Comparison of ENCODE assay signal across 8 mouse cellular contexts in the genomic region with DNA sequence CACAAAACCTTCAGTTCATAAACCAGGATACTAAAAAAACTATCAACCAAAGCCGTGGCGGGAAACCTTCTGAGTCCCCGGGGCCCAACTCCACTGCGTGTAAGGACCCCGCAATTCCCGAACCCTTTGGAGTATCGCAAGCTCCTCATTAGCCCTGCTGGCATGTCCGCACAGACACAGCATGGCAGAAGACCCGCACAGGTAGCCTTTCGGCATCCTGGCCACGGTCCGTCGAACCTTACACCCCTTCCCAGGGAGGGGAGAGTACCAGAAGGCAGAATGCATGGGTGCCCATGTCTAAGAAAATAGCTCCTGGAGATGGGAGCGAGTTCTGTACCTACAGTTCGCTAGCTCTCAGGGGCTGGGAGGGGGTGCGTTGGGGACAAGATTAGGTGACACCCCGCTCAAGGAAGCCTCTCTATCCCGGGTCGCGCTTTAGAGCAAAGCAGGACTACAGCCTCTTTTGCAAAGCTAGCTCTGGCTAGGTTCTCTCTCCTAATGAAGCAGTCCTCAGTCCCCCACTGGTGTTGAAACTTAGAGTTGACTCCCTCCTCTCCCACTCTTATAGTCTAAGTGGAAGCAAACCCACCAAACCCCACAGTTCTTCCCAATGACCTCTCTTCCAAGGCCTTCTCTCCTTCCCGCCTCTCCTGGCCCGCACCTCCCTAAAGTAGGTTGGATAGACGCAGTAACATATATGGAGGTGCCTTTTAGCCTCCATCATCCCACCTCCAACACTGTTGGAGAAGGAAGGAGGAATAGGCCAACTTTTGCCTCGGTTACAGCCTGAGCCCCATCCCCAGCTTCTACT. TPM values are rescaled to one million over a fixed set of nuclear protein-coding genes. Genes with fewer than 3 reads are reported as not detected.
DNase-seq lines count a peak whose midpoint lies in the region; ATAC-seq and TF ChIP-seq lines count a peak whose summit lies in the region.

No protein-coding gene starts in this region.

- H3K4me2 ChIP-seq in embryonic facial prominence, embryonic 13.5 days, result peak overlapping the region; percentile 74
- peak overlapping the region; percentile 73 for H3K4me2 ChIP-seq in intestine, embryonic 14.5 days (ENCODE audit: low read length)
- H3K4me2 ChIP-seq in midbrain, embryonic 15.5 days, result peak overlapping the region; percentile 43

- no peaks in the 10 kb centered on the region for H3K9me3 ChIP-seq in embryonic facial prominence, embryonic 13.5 days
- H3K9me3 ChIP-seq in intestine, embryonic 14.5 days (ENCODE audit: control insufficient read depth, low read length), result no peaks in the 10 kb centered on the region
- H3K9me3 ChIP-seq in midbrain, embryonic 15.5 days, result no peaks in the 10 kb centered on the region

- WGBS in kidney, adult 2 months, result 28% methylated on average over 24 of the region's 24 CpGs
- 3% methylated on average over 24 of the region's 24 CpGs for WGBS in embryonic facial prominence, embryonic 13.5 days
- 5% methylated on average over 24 of the region's 24 CpGs for WGBS in intestine, embryonic 14.5 days
- WGBS in midbrain, embryonic 15.5 days, result 6% methylated on average over 24 of the region's 24 CpGs

- no peaks in the 10 kb centered on the region; the same call in 1 of the 2 replicates for H3K36me3 ChIP-seq in kidney, adult 2 months (ENCODE audit: control insufficient read depth, insufficient read depth, low read length)
- H3K36me3 ChIP-seq in embryonic facial prominence, embryonic 13.5 days, result no peaks in the 10 kb centered on the region
- no peaks in the 10 kb centered on the region for H3K36me3 ChIP-seq in intestine, embryonic 14.5 days (ENCODE audit: control insufficient read depth, insufficient read depth, low read length)
- H3K36me3 ChIP-seq in midbrain, embryonic 15.5 days (replicated peaks), result no peaks in the 10 kb centered on the region

- ATAC-seq in embryonic facial prominence, embryonic 13.5 days (ENCODE audit: insufficient number of reproducible peaks, insufficient read depth, low FRiP score, low TSS enrichment, low read depth), result no peak
- ATAC-seq in intestine, embryonic 14.5 days (replicated peaks; ENCODE audit: low FRiP score, low TSS enrichment, low read depth), result no peak
- no peak for ATAC-seq in midbrain, embryonic 15.5 days (replicated peaks)

- no peaks in the 10 kb centered on the region for H3K27me3 ChIP-seq in kidney, adult 2 months (replicated peaks; ENCODE audit: control insufficient read depth, insufficient read depth, low read length)
- H3K27me3 ChIP-seq in embryonic facial prominence, embryonic 13.5 days, result peaks cover 15% of the 10 kb centered on the region
- peaks cover 25% of the 10 kb centered on the region for H3K27me3 ChIP-seq in intestine, embryonic 14.5 days (replicated peaks; ENCODE audit: control insufficient read depth, insufficient read depth, low read length)
- peaks cover 69% of the 10 kb centered on the region for H3K27me3 ChIP-seq in midbrain, embryonic 15.5 days (replicated peaks)

- H3K4me1 ChIP-seq in kidney, adult 2 months (ENCODE audit: control insufficient read depth, insufficient read depth, low read length), result peaks cover 3% of the 10 kb centered on the region
- peaks cover 24% of the 10 kb centered on the region for H3K4me1 ChIP-seq in embryonic facial prominence, embryonic 13.5 days
- no peaks in the 10 kb centered on the region for H3K4me1 ChIP-seq in intestine, embryonic 14.5 days (replicated peaks; ENCODE audit: control insufficient read depth, insufficient read depth, low read length)
- H3K4me1 ChIP-seq in midbrain, embryonic 15.5 days, result peaks cover 52% of the 10 kb centered on the region

- H3K9ac ChIP-seq in embryonic facial prominence, embryonic 13.5 days, result peak overlapping the region; percentile 86
- H3K9ac ChIP-seq in intestine, embryonic 14.5 days (ENCODE audit: low read length), result peak overlapping the region; percentile 86
- H3K9ac ChIP-seq in midbrain, embryonic 15.5 days, result no peak overlapping the region

- no peak for TF ChIP-seq CTCF in kidney, adult 2 months (conservative IDR thresholded peaks at IDR 0.05; ENCODE audit: insufficient read depth, insufficient read length, low read depth, low read length)

- peak overlapping the region; percentile 51 for H3K27ac ChIP-seq in kidney, adult 2 months (ENCODE audit: insufficient read depth, low read depth, low read length)
- peak overlapping the region; percentile 96 for H3K27ac ChIP-seq in embryonic facial prominence, embryonic 13.5 days
- H3K27ac ChIP-seq in intestine, embryonic 14.5 days (ENCODE audit: low read depth), result peak overlapping the region; percentile 91
- H3K27ac ChIP-seq in midbrain, embryonic 15.5 days, result no peak overlapping the region

- no peak for TF ChIP-seq POLR2A in kidney, adult 2 months (IDR thresholded peaks at IDR 0.05; ENCODE audit: low read depth, low read length)

- DNase-seq in kidney, adult 2 months, result no peak
- no peak for DNase-seq in kidney, postnatal 25 days
- DNase-seq in intestine, embryonic 14.5 days (ENCODE audit: low spot score), result peak; percentile 67
- DNase-seq in frontal cortex, postnatal 10 days (ENCODE audit: low spot score in 2 of 2), result no peak
- no peak for DNase-seq in thymus, postnatal 10 days (ENCODE audit: low spot score in 2 of 2)
- no peak for DNase-seq in right cerebral cortex, postnatal 25 days

- peak overlapping the region; percentile 51 for H3K4me3 ChIP-seq in kidney, adult 2 months (ENCODE audit: insufficient read depth, low read depth, low read length)
- H3K4me3 ChIP-seq in embryonic facial prominence, embryonic 13.5 days, result peak overlapping the region; percentile 63
- H3K4me3 ChIP-seq in intestine, embryonic 14.5 days (ENCODE audit: low read depth, low read length), result peak overlapping the region; percentile 60
- peak overlapping the region; percentile 20 for H3K4me3 ChIP-seq in midbrain, embryonic 15.5 days

RNA-seq across cellular contexts. Expression of a gene that starts 0.8 kb away (rescaled TPM):
- polyA plus RNA-seq in kidney, adult 2 months (2012; rRNA removed), result 134 and 149 TPM in 2 replicates
- 74.9 and 82.5 TPM in 2 replicates for polyA plus RNA-seq in embryonic facial prominence, embryonic 13.5 days (2015; fragmentation: Nextera tagmentation; extraction: Ambion mirVana)
- polyA plus RNA-seq in intestine, embryonic 14.5 days (2014; fragmentation: Nextera tagmentation; extraction: Ambion mirVana), result 62.9 and 71.5 TPM in 2 replicates
- polyA plus RNA-seq in midbrain, embryonic 15.5 days (2015; fragmentation: Nextera tagmentation; extraction: Ambion mirVana), result 7.6 and 8.5 TPM in 2 replicates

RNA-seq across cellular contexts. Expression of a gene that starts 10.4 kb away (rescaled TPM):
- polyA plus RNA-seq in kidney, adult 2 months (2012; rRNA removed), result 34.5 and 40.3 TPM in 2 replicates
- 0.41 and 0.65 TPM in 2 replicates for polyA plus RNA-seq in embryonic facial prominence, embryonic 13.5 days (2015; fragmentation: Nextera tagmentation; extraction: Ambion mirVana)
- polyA plus RNA-seq in intestine, embryonic 14.5 days (2014; fragmentation: Nextera tagmentation; extraction: Ambion mirVana), result 0.69 and 1.2 TPM in 2 replicates
- not detected in 2 replicates for polyA plus RNA-seq in midbrain, embryonic 15.5 days (2015; fragmentation: Nextera tagmentation; extraction: Ambion mirVana)

Comparison
In these comparisons a context has a peak if more than half of its experiments do, and no peak if none do; other contexts are left out.
1. RNA of a gene that starts 10.4 kb away (polyA plus RNA-seq): 34.5 to 40.3 TPM in kidney, adult 2 months; 0.69 to 1.2 TPM in intestine, embryonic 14.5 days, 0.41 to 0.65 TPM in embryonic facial prominence, embryonic 13.5 days and not detected in midbrain, embryonic 15.5 days; every median in the first group is over 10 times any median in the second.
2. Peak in every context shown above with its lines, with median percentiles within 50 percentile points of each other: H3K4me3 ChIP-seq and H3K4me2 ChIP-seq.